Mouse (Mus musculus): ENCODE measurements around the gene Triobp.

DNA sequence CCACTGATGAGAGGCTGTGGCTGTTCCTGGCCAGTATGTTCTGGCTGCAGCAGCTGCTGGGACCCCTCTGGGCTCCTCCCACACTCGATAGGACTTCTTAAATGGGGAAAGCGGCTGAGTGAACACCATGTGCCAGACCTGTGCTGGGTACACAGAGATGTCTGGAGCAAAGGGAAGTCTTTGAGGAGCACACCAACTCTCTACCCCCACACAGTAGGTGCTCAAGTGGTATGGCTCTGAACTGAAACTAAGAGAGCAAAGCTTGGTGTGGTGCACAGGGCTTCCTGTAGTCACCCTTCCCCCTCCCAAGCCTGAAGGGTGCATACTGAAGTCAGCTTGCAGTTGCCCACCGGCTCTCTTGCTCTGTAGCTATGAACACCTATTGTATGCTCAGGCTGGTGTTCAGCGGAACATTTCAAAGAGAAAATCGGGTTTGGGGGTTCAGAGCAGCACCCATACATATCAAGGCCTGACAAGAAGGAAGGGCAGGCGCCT lies 49.0 kb upstream of the Triobp start:
- TF ChIP-seq CTCF (IDR thresholded peaks at IDR 0.05; ENCODE audit: extremely low read depth, insufficient read depth, insufficient read length, insufficient replicate concordance) (no peak), POLR2A (IDR thresholded peaks at IDR 0.05; ENCODE audit: low read depth, low read length) (no peak)

All from spleen, adult 2 months (tissue).